Mouse (Mus musculus) kidney, embryonic 16.5 days (tissue): Measurements from ENCODE around the gene Osbpl3. TPM values are rescaled to one million over a fixed set of nuclear protein-coding genes. Genes with fewer than 3 reads are reported as not detected.

Source experiments
- ATAC-seq: fragments of 200-750 bp; cut with Nextera tagmentation; 2 replicates; pipeline ENCODE4 v1.8.0; 2017; ENCODE audit warnings: moderate TSS enrichment; ENCODE audit not compliant: low FRiP score, low TSS enrichment
- H3K27ac ChIP-seq: fragments of 300-500 bp; sonication (generic); 2 replicates; pipeline ENCODE4 v1.5.1; 2014; ENCODE audit warnings: low read length
- H3K27me3 ChIP-seq: fragments of 300-500 bp; sonication (generic); 2 replicates; pipeline ENCODE4 v1.6.1; 2014; ENCODE audit warnings: low read length, control low read depth, mixed read lengths; ENCODE audit not compliant: insufficient read depth
- H3K36me3 ChIP-seq: fragments of 300-500 bp; sonication (generic); 2 replicates; pipeline ENCODE4 v1.6.1; 2014; ENCODE audit warnings: low read length, control low read depth, mixed read lengths; ENCODE audit not compliant: insufficient read depth
- H3K4me1 ChIP-seq: fragments of 300-500 bp; sonication (generic); 2 replicates; pipeline ENCODE4 v1.6.1; 2014; ENCODE audit warnings: low read length, control low read depth, mixed read lengths; ENCODE audit not compliant: insufficient read depth
- H3K4me2 ChIP-seq: fragments of 300-500 bp; sonication (generic); replicated peaks from 2 replicates; pipeline ENCODE4 v1.6.1; 2014; ENCODE audit warnings: low read depth, low read length
- H3K4me3 ChIP-seq: fragments of 300-500 bp; sonication (generic); 2 replicates; pipeline ENCODE4 v1.5.1; 2014; ENCODE audit warnings: mild to moderate bottlenecking, low read length
- H3K9ac ChIP-seq: fragments of 300-500 bp; sonication (generic); replicated peaks from 2 replicates; pipeline ENCODE4 v1.6.1; 2014; ENCODE audit warnings: low read length
- H3K9me3 ChIP-seq: fragments of 300-500 bp; sonication (generic); 2 replicates; pipeline ENCODE4 v1.6.1; 2016; ENCODE audit warnings: low read length, control low read depth
- WGBS: fragments of 180-500 bp; shearing (Covaris S2); extraction: QIAGEN DNeasy Blood & Tissue Kit; methylation state at CpG from one replicate; pipeline ENCODE4 v1.1.7; 2014; 5-methylcytosine and 5-hydroxymethylcytosine counted together
- polyA plus RNA-seq: library from polyadenylated mRNA; unstranded; fragments of >200 nt; fragmentation: Nextera tagmentation; extraction: Ambion mirVana; gene quantifications from 2 replicates; pipeline ENCODE4 v1.2.1, GENCODE M21; 2015

Osbpl3 gene
- polyA plus RNA-seq, 1 experiment from 2014 or later: 18.2 TPM

- ATAC-seq: no peak
- H3K9me3 ChIP-seq: no peaks in the 10 kb centered on the region
- H3K27me3 ChIP-seq: no peaks in the 10 kb centered on the region
- no peak overlapping the region for H3K27ac ChIP-seq
- H3K4me2 ChIP-seq: no peak overlapping the region
- no peak overlapping the region for H3K4me3 ChIP-seq
- 93% methylated on average over 8 of the region's 8 CpGs for WGBS
- H3K36me3 ChIP-seq: peaks cover 3% of the 10 kb centered on the region; the same call in 1 of the 2 replicates
- no peak overlapping the region for H3K9ac ChIP-seq
- H3K4me1 ChIP-seq: peaks cover 9% of the 10 kb centered on the region
These were observed 87.3 kb downstream of the Osbpl3 start for GRCm38 (mm10) chr6:50368502-50369292.

- no peak overlapping the region for H3K4me3 ChIP-seq
- no peaks in the 10 kb centered on the region for H3K9me3 ChIP-seq
- peaks cover 3% of the 10 kb centered on the region for H3K4me1 ChIP-seq
- no peak overlapping the region for H3K4me2 ChIP-seq
- no peak overlapping the region for H3K9ac ChIP-seq
- H3K27me3 ChIP-seq: no peaks in the 10 kb centered on the region
- ATAC-seq: no peak
- no peak overlapping the region for H3K27ac ChIP-seq
- H3K36me3 ChIP-seq: peaks cover 3% of the 10 kb centered on the region; the same call in 1 of the 2 replicates
- 85% methylated on average over 5 of the region's 5 CpGs for WGBS
These were observed 88.2 kb downstream of the Osbpl3 start for GRCm38 (mm10) chr6:50367836-50368235.

GRCm38 (mm10) chr6:50366724-50367123 is 89.3 kb downstream of the Osbpl3 start:
- Histone ChIP-seq H3K9ac (no peak overlapping the region), H3K9me3 (no peaks in the 10 kb centered on the region), H3K36me3 (peaks cover 3% of the 10 kb centered on the region; the same call in 1 of the 2 replicates), H3K27ac (no peak overlapping the region), H3K4me2 (no peak overlapping the region), H3K4me1 (no peaks in the 10 kb centered on the region), H3K27me3 (no peaks in the 10 kb centered on the region), H3K4me3 (no peak overlapping the region)
- no peak for ATAC-seq
- WGBS: 84% methylated on average over 5 of the region's 5 CpGs

- ATAC-seq: no peak
- H3K4me3 ChIP-seq: no peak overlapping the region
- H3K9me3 ChIP-seq: no peaks in the 10 kb centered on the region
- no peaks in the 10 kb centered on the region for H3K4me1 ChIP-seq
- WGBS: 87% methylated on average over 7 of the region's 7 CpGs
- no peaks in the 10 kb centered on the region for H3K27me3 ChIP-seq
- H3K4me2 ChIP-seq: no peak overlapping the region
- no peak overlapping the region for H3K27ac ChIP-seq
- H3K9ac ChIP-seq: no peak overlapping the region
- peaks cover 3% of the 10 kb centered on the region; the same call in 1 of the 2 replicates for H3K36me3 ChIP-seq
These were observed 89.7 kb downstream of the Osbpl3 start for GRCm38 (mm10) chr6:50366319-50366718.

- ATAC-seq: no peak
- no peaks in the 10 kb centered on the region for H3K9me3 ChIP-seq
- H3K4me3 ChIP-seq: no peak overlapping the region
- no peak overlapping the region for H3K9ac ChIP-seq
- H3K36me3 ChIP-seq: no peaks in the 10 kb centered on the region; the same call in 1 of the 2 replicates
- H3K4me1 ChIP-seq: no peaks in the 10 kb centered on the region
- H3K27me3 ChIP-seq: no peaks in the 10 kb centered on the region
- H3K4me2 ChIP-seq: no peak overlapping the region
- 86% methylated on average over 8 of the region's 8 CpGs for WGBS
- H3K27ac ChIP-seq: no peak overlapping the region
These were observed 91.6 kb downstream of the Osbpl3 start for GRCm38 (mm10) chr6:50364364-50364763.

- no peak overlapping the region for H3K4me3 ChIP-seq
- no peak for ATAC-seq
- WGBS: 67% methylated on average over 5 of the region's 5 CpGs
- peaks cover 6% of the 10 kb centered on the region; the same call in 1 of the 2 replicates for H3K4me1 ChIP-seq
- no peaks in the 10 kb centered on the region for H3K27me3 ChIP-seq
- H3K9me3 ChIP-seq: no peaks in the 10 kb centered on the region
- H3K9ac ChIP-seq: no peak overlapping the region
- H3K4me2 ChIP-seq: no peak overlapping the region
- no peak overlapping the region for H3K27ac ChIP-seq
- H3K36me3 ChIP-seq: no peaks in the 10 kb centered on the region; the same call in 1 of the 2 replicates
These were observed 92.6 kb downstream of the Osbpl3 start for GRCm38 (mm10) chr6:50363385-50363784.

- Histone ChIP-seq H3K27me3 (no peaks in the 10 kb centered on the region), H3K36me3 (no peaks in the 10 kb centered on the region; the same call in 1 of the 2 replicates), H3K27ac (no peak overlapping the region), H3K9ac (no peak overlapping the region), H3K4me3 (no peak overlapping the region), H3K9me3 (no peaks in the 10 kb centered on the region), H3K4me1 (peaks cover 12% of the 10 kb centered on the region), H3K4me2 (no peak overlapping the region)
- no peak for ATAC-seq
- WGBS: 76% methylated on average over 4 of the region's 4 CpGs
These were observed 93.2 kb downstream of the Osbpl3 start for GRCm38 (mm10) chr6:50362704-50363261.

- peaks cover 15% of the 10 kb centered on the region for H3K4me1 ChIP-seq
- WGBS: 74% methylated on average over 9 of the region's 9 CpGs
- H3K36me3 ChIP-seq: no peaks in the 10 kb centered on the region
- no peak overlapping the region for H3K9ac ChIP-seq
- H3K4me3 ChIP-seq: no peak overlapping the region
- no peak for ATAC-seq
- no peak overlapping the region for H3K27ac ChIP-seq
- H3K9me3 ChIP-seq: no peaks in the 10 kb centered on the region
- H3K4me2 ChIP-seq: no peak overlapping the region
- H3K27me3 ChIP-seq: no peaks in the 10 kb centered on the region
These were observed 93.8 kb downstream of the Osbpl3 start for GRCm38 (mm10) chr6:50362196-50362595.

- peak; percentile 74 for ATAC-seq
- no peaks in the 10 kb centered on the region for H3K9me3 ChIP-seq
- peak overlapping the region; percentile 7 for H3K27ac ChIP-seq
- no peaks in the 10 kb centered on the region for H3K36me3 ChIP-seq
- H3K27me3 ChIP-seq: no peaks in the 10 kb centered on the region
- no peak overlapping the region for H3K4me3 ChIP-seq
- WGBS: 33% methylated on average over 16 of the region's 16 CpGs
- H3K9ac ChIP-seq: no peak overlapping the region
- H3K4me2 ChIP-seq: no peak overlapping the region
- H3K4me1 ChIP-seq: peaks cover 40% of the 10 kb centered on the region
These were observed 97.8 kb downstream of the Osbpl3 start for GRCm38 (mm10) chr6:50358104-50358679.
